Mouse (Mus musculus): Measurements from ENCODE around the gene Tdrd7.

The Tdrd7 gene

GRCm38 (mm10) chr4:45964771-45965439 is at the start of gene Tdrd7:
TSS of gene Tdrd7 (plus strand) at chr4:45965334.
- no peak for DNase-seq (ENCODE audit: low spot score in 2 of 2)

- no peak for DNase-seq (ENCODE audit: low spot score in 2 of 2)
These were observed 48.0 kb upstream of the Tdrd7 start for GRCm38 (mm10) chr4:45917091-45917490.

- no peak for DNase-seq (ENCODE audit: low spot score in 2 of 2)
These were observed 43.3 kb upstream of the Tdrd7 start for GRCm38 (mm10) chr4:45921663-45922435.

GRCm38 (mm10) chr4:45924011-45924410 is 41.1 kb upstream of the Tdrd7 start:
- DNase-seq (ENCODE audit: low spot score in 2 of 2), result no peak

GRCm38 (mm10) chr4:45928561-45928960 is 36.6 kb upstream of the Tdrd7 start:
- no peak for DNase-seq (ENCODE audit: low spot score in 2 of 2)

- peak; percentile 37 to 78 for DNase-seq (ENCODE audit: low spot score in 2 of 2)
These were observed 23.5 kb upstream of the Tdrd7 start for GRCm38 (mm10) chr4:45941628-45942044.

- no peak for DNase-seq (ENCODE audit: low spot score in 2 of 2)
These were observed 17.4 kb upstream of the Tdrd7 start for GRCm38 (mm10) chr4:45947729-45948128.

- DNase-seq (ENCODE audit: low spot score in 2 of 2), result peak in 1 of 2 experiments; percentile 31
These were observed 15.9 kb upstream of the Tdrd7 start for GRCm38 (mm10) chr4:45949109-45949848.

GRCm38 (mm10) chr4:45951830-45952229 is 13.3 kb upstream of the Tdrd7 start:
- DNase-seq (ENCODE audit: low spot score in 2 of 2), result no peak

GRCm38 (mm10) chr4:45953025-45953919 is 11.9 kb upstream of the Tdrd7 start:
- DNase-seq (ENCODE audit: low spot score in 2 of 2), result no peak

GRCm38 (mm10) chr4:45955235-45955634 is 9.9 kb upstream of the Tdrd7 start:
- no peak for DNase-seq (ENCODE audit: low spot score in 2 of 2)

GRCm38 (mm10) chr4:45956131-45956530 is 9.0 kb upstream of the Tdrd7 start:
- no peak for DNase-seq (ENCODE audit: low spot score in 2 of 2)

GRCm38 (mm10) chr4:45956706-45957105 is 8.4 kb upstream of the Tdrd7 start:
- DNase-seq (ENCODE audit: low spot score in 2 of 2), result no peak

- no peak for DNase-seq (ENCODE audit: low spot score in 2 of 2)
These were observed 758 bp downstream of the Tdrd7 start for GRCm38 (mm10) chr4:45965737-45966447.

GRCm38 (mm10) chr4:45966716-45967115 is 1.6 kb downstream of the Tdrd7 start:
- no peak for DNase-seq (ENCODE audit: low spot score in 2 of 2)

- no peak for DNase-seq (ENCODE audit: low spot score in 2 of 2)
These were observed 2.6 kb downstream of the Tdrd7 start for GRCm38 (mm10) chr4:45967479-45968341.

GRCm38 (mm10) chr4:45969051-45969450 is 3.9 kb downstream of the Tdrd7 start:
- DNase-seq (ENCODE audit: low spot score in 2 of 2), result no peak

- no peak for DNase-seq (ENCODE audit: low spot score in 2 of 2)
These were observed 5.0 kb downstream of the Tdrd7 start for GRCm38 (mm10) chr4:45970048-45970560.

- peak; percentile 97 to 99 for DNase-seq (ENCODE audit: low spot score in 2 of 2)
These were observed 6.8 kb downstream of the Tdrd7 start for GRCm38 (mm10) chr4:45971806-45972447.
